4 mouse cellular contexts compared by ENCODE assay signal in genomic region chr5:102702581-102702980, GRCm38 (mm10).
"Had no signal": no experiment of that assay in that cellular context is flagged by ENCODE, and none has a peak within 500 bp of the region (broad histone marks: within the 10 kb centered on the region; RNA-seq: fewer than 3 reads in every experiment).

No protein-coding gene starts in this region.

- DNase-seq: thymus, adult 18-20 months had no signal

- H3K27me3 ChIP-seq: neural tube, embryonic 15.5 days; stomach, embryonic 15.5 days had no signal

- H3K27ac ChIP-seq: neural tube, embryonic 15.5 days; stomach, embryonic 15.5 days; stomach, postnatal 0 days had no signal

- H3K9ac ChIP-seq: neural tube, embryonic 15.5 days; stomach, embryonic 15.5 days had no signal

- H3K36me3 ChIP-seq: neural tube, embryonic 15.5 days; stomach, embryonic 15.5 days had no signal

- H3K4me3 ChIP-seq: neural tube, embryonic 15.5 days; stomach, embryonic 15.5 days had no signal
